Mouse (Mus musculus): ENCODE measurements at regions not wholly inside any gene's neighbourhood (a gene's known extent, or its start where the extent isn't known, plus 50 kb on each side); places are given as distances from the start of the nearest gene placed in this dataset.

- H3K9me3 ChIP-seq (ENCODE audit: control insufficient read depth, low read length): no peaks in the 10 kb centered on the region
- H3K4me3 ChIP-seq (ENCODE audit: low read depth, low read length): no peak overlapping the region
- H3K9ac ChIP-seq (ENCODE audit: low read length): no peak overlapping the region
- DNase-seq (ENCODE audit: low spot score, missing footprints): no peak
- 66% methylated on average over 11 of the region's 11 CpGs for WGBS
- H3K27me3 ChIP-seq (ENCODE audit: control insufficient read depth, insufficient read depth, low read length): no peaks in the 10 kb centered on the region
- H3K36me3 ChIP-seq (ENCODE audit: control insufficient read depth, insufficient read depth, low read length): no peaks in the 10 kb centered on the region
- peaks cover 3% of the 10 kb centered on the region; the same call in 1 of the 2 replicates for H3K4me1 ChIP-seq (ENCODE audit: control insufficient read depth, insufficient read depth, low read length)
- H3K27ac ChIP-seq (ENCODE audit: low read depth, low read length): no peak overlapping the region
- ATAC-seq (ENCODE audit: low FRiP score): peak; percentile 30; the same call in 1 of the 2 replicates
- H3K4me2 ChIP-seq: no peak overlapping the region
These were observed 283.7 kb upstream of the Cnr1 start for GRCm38 (mm10) chr4:33640576-33641255.

GRCm38 (mm10) chr4:33641883-33642282 lies 282.5 kb upstream of the Cnr1 start:
- WGBS: 45% methylated on average over 6 of the region's 6 CpGs
- no peak for ATAC-seq (ENCODE audit: low FRiP score)
- Histone ChIP-seq H3K9ac (ENCODE audit: low read length) (no peak overlapping the region), H3K9me3 (ENCODE audit: control insufficient read depth, low read length) (no peaks in the 10 kb centered on the region), H3K36me3 (ENCODE audit: control insufficient read depth, insufficient read depth, low read length) (no peaks in the 10 kb centered on the region), H3K4me2 (no peak overlapping the region), H3K4me3 (ENCODE audit: low read depth, low read length) (no peak overlapping the region), H3K27me3 (ENCODE audit: control insufficient read depth, insufficient read depth, low read length) (no peaks in the 10 kb centered on the region), H3K4me1 (ENCODE audit: control insufficient read depth, insufficient read depth, low read length) (peaks cover 3% of the 10 kb centered on the region; the same call in 1 of the 2 replicates), H3K27ac (ENCODE audit: low read depth, low read length) (no peak overlapping the region)
- no peak for DNase-seq (ENCODE audit: low spot score, missing footprints)

GRCm38 (mm10) chr4:33642526-33642925 lies 281.9 kb upstream of the Cnr1 start:
- no peak overlapping the region for H3K27ac ChIP-seq (ENCODE audit: low read depth, low read length)
- no peak for DNase-seq (ENCODE audit: low spot score, missing footprints)

GRCm38 (mm10) chr4:33645217-33645616 lies 279.2 kb upstream of the Cnr1 start:
- Histone ChIP-seq H3K9me3 (ENCODE audit: control insufficient read depth, low read length) (no peaks in the 10 kb centered on the region), H3K9ac (ENCODE audit: low read length) (no peak overlapping the region), H3K4me2 (no peak overlapping the region), H3K36me3 (ENCODE audit: control insufficient read depth, insufficient read depth, low read length) (no peaks in the 10 kb centered on the region), H3K4me1 (ENCODE audit: control insufficient read depth, insufficient read depth, low read length) (peaks cover 3% of the 10 kb centered on the region; the same call in 1 of the 2 replicates), H3K27ac (ENCODE audit: low read depth, low read length) (no peak overlapping the region), H3K27me3 (ENCODE audit: control insufficient read depth, insufficient read depth, low read length) (no peaks in the 10 kb centered on the region), H3K4me3 (ENCODE audit: low read depth, low read length) (no peak overlapping the region)
- no peak for DNase-seq (ENCODE audit: low spot score, missing footprints)
- WGBS: 80% methylated on average over 2 of the region's 2 CpGs
- no peak for ATAC-seq (ENCODE audit: low FRiP score)

More at GRCm38 (mm10) chr4:33642526-33642925, 281.9 kb upstream of the Cnr1 start:
- Histone ChIP-seq H3K27me3 (ENCODE audit: control insufficient read depth, insufficient read depth, low read length) (no peaks in the 10 kb centered on the region), H3K4me1 (ENCODE audit: control insufficient read depth, insufficient read depth, low read length) (peaks cover 3% of the 10 kb centered on the region; the same call in 1 of the 2 replicates), H3K4me3 (ENCODE audit: low read depth, low read length) (no peak overlapping the region), H3K9me3 (ENCODE audit: control insufficient read depth, low read length) (no peaks in the 10 kb centered on the region), H3K36me3 (ENCODE audit: control insufficient read depth, insufficient read depth, low read length) (no peaks in the 10 kb centered on the region), H3K9ac (ENCODE audit: low read length) (no peak overlapping the region), H3K4me2 (no peak overlapping the region)
- 88% methylated on average over 13 of the region's 13 CpGs for WGBS
- ATAC-seq (ENCODE audit: low FRiP score): no peak

- Histone ChIP-seq H3K27ac (ENCODE audit: low read depth, low read length) (no peak overlapping the region), H3K4me2 (no peak overlapping the region), H3K27me3 (ENCODE audit: control insufficient read depth, insufficient read depth, low read length) (no peaks in the 10 kb centered on the region), H3K9ac (ENCODE audit: low read length) (no peak overlapping the region), H3K36me3 (ENCODE audit: control insufficient read depth, insufficient read depth, low read length) (no peaks in the 10 kb centered on the region), H3K4me1 (ENCODE audit: control insufficient read depth, insufficient read depth, low read length) (no peaks in the 10 kb centered on the region), H3K9me3 (ENCODE audit: control insufficient read depth, low read length) (no peaks in the 10 kb centered on the region), H3K4me3 (ENCODE audit: low read depth, low read length) (no peak overlapping the region)
- ATAC-seq (ENCODE audit: low FRiP score): no peak
- DNase-seq (ENCODE audit: low spot score, missing footprints): no peak
- 80% methylated on average over 5 of the region's 5 CpGs for WGBS
These were observed 273.1 kb upstream of the Cnr1 start for GRCm38 (mm10) chr4:33651292-33651691.

- Histone ChIP-seq H3K9ac (ENCODE audit: low read length) (no peak overlapping the region), H3K4me1 (ENCODE audit: control insufficient read depth, insufficient read depth, low read length) (peaks cover 6% of the 10 kb centered on the region; the same call in 1 of the 2 replicates), H3K9me3 (ENCODE audit: control insufficient read depth, low read length) (no peaks in the 10 kb centered on the region), H3K27me3 (ENCODE audit: control insufficient read depth, insufficient read depth, low read length) (no peaks in the 10 kb centered on the region), H3K36me3 (ENCODE audit: control insufficient read depth, insufficient read depth, low read length) (no peaks in the 10 kb centered on the region), H3K4me2 (no peak overlapping the region), H3K4me3 (ENCODE audit: low read depth, low read length) (no peak overlapping the region), H3K27ac (ENCODE audit: low read depth, low read length) (no peak overlapping the region)
- ATAC-seq (ENCODE audit: low FRiP score) (no peak), DNase-seq (ENCODE audit: low spot score, missing footprints) (no peak)
- 91% methylated on average over 14 of the region's 14 CpGs for WGBS
These were observed 264.6 kb upstream of the Cnr1 start for GRCm38 (mm10) chr4:33659766-33660165.

- Histone ChIP-seq H3K4me1 (ENCODE audit: control insufficient read depth, insufficient read depth, low read length) (peaks cover 6% of the 10 kb centered on the region; the same call in 1 of the 2 replicates), H3K27me3 (ENCODE audit: control insufficient read depth, insufficient read depth, low read length) (no peaks in the 10 kb centered on the region), H3K36me3 (ENCODE audit: control insufficient read depth, insufficient read depth, low read length) (no peaks in the 10 kb centered on the region), H3K27ac (ENCODE audit: low read depth, low read length) (no peak overlapping the region), H3K4me3 (ENCODE audit: low read depth, low read length) (no peak overlapping the region), H3K9me3 (ENCODE audit: control insufficient read depth, low read length) (no peaks in the 10 kb centered on the region), H3K4me2 (no peak overlapping the region), H3K9ac (ENCODE audit: low read length) (no peak overlapping the region)
- DNase-seq (ENCODE audit: low spot score, missing footprints) (no peak), ATAC-seq (ENCODE audit: low FRiP score) (no peak)
- 88% methylated on average over 5 of the region's 5 CpGs for WGBS
These were observed 263.8 kb upstream of the Cnr1 start for GRCm38 (mm10) chr4:33660553-33660952.

GRCm38 (mm10) chr4:33661862-33662261 lies 262.5 kb upstream of the Cnr1 start:
- no peak overlapping the region for H3K4me3 ChIP-seq (ENCODE audit: low read depth, low read length)
- 59% methylated on average over 3 of the region's 3 CpGs for WGBS
- H3K36me3 ChIP-seq (ENCODE audit: control insufficient read depth, insufficient read depth, low read length): no peaks in the 10 kb centered on the region
- ATAC-seq (ENCODE audit: low FRiP score) (no peak), DNase-seq (ENCODE audit: low spot score, missing footprints) (peak; percentile 53)
- H3K27ac ChIP-seq (ENCODE audit: low read depth, low read length): no peak overlapping the region
- H3K9ac ChIP-seq (ENCODE audit: low read length): no peak overlapping the region
- H3K27me3 ChIP-seq (ENCODE audit: control insufficient read depth, insufficient read depth, low read length): no peaks in the 10 kb centered on the region
- H3K4me1 ChIP-seq (ENCODE audit: control insufficient read depth, insufficient read depth, low read length): peaks cover 6% of the 10 kb centered on the region; the same call in 1 of the 2 replicates
- no peak overlapping the region for H3K4me2 ChIP-seq
- H3K9me3 ChIP-seq (ENCODE audit: control insufficient read depth, low read length): no peaks in the 10 kb centered on the region

GRCm38 (mm10) chr4:33662965-33663364 lies 261.4 kb upstream of the Cnr1 start:
- Histone ChIP-seq H3K4me2 (no peak overlapping the region), H3K4me3 (ENCODE audit: low read depth, low read length) (no peak overlapping the region), H3K9ac (ENCODE audit: low read length) (0 out of 2 replicates have a peak overlapping the region, but pooled peaks have one; percentile 20), H3K9me3 (ENCODE audit: control insufficient read depth, low read length) (no peaks in the 10 kb centered on the region), H3K36me3 (ENCODE audit: control insufficient read depth, insufficient read depth, low read length) (no peaks in the 10 kb centered on the region), H3K4me1 (ENCODE audit: control insufficient read depth, insufficient read depth, low read length) (peaks cover 7% of the 10 kb centered on the region; the same call in 1 of the 2 replicates), H3K27me3 (ENCODE audit: control insufficient read depth, insufficient read depth, low read length) (no peaks in the 10 kb centered on the region), H3K27ac (ENCODE audit: low read depth, low read length) (no peak overlapping the region)
- peak; percentile 10 for DNase-seq (ENCODE audit: low spot score, missing footprints)
- 81% methylated on average over 11 of the region's 11 CpGs for WGBS
- no peak for ATAC-seq (ENCODE audit: low FRiP score)

Data from midbrain, embryonic 11.5 days (tissue).